Mouse (Mus musculus): ENCODE measurements around the gene Slit1. TPM values are rescaled to one million over a fixed set of nuclear protein-coding genes. Genes with fewer than 3 reads are reported as not detected.

The Slit1 gene
- polyA plus RNA-seq, 1 experiment from 2014 or later, result 1.00 TPM

DNA sequence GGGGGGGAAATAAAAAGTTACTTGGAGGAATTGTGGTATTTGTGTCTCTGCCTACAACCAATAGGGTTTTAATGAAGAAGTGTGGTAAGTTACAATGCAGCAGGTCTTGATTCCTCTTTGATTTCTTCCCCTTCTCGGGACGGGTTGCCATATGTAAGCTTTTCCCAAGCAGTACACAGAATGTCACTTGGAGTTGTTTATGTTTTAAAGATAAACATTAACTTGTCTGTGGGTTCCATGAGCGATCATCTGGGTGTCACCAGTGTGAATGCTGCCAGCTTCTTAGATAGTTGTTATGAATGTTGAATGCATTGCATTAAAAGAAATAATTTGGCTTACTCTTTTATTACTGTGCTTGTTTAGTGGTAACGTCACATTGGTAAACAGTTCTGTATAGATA is 186.0 kb downstream of the Slit1 start:
- Histone ChIP-seq H3K4me2 (replicated peaks; ENCODE audit: low read depth, low read length) (no peak overlapping the region), H3K4me1 (ENCODE audit: control insufficient read depth, insufficient read depth, low read length) (no peaks in the 10 kb centered on the region), H3K36me3 (ENCODE audit: control insufficient read depth, insufficient read depth, low read length) (peaks cover 25% of the 10 kb centered on the region), H3K4me3 (ENCODE audit: low read depth, low read length) (no peak overlapping the region), H3K27ac (ENCODE audit: low read length) (no peak overlapping the region), H3K9me3 (ENCODE audit: control insufficient read depth, low read depth, low read length) (no peaks in the 10 kb centered on the region), H3K27me3 (ENCODE audit: control insufficient read depth, insufficient read depth, low read length) (no peaks in the 10 kb centered on the region), H3K9ac (replicated peaks; ENCODE audit: low read depth, low read length) (no peak overlapping the region)
- no peak for ATAC-seq (ENCODE audit: insufficient number of reproducible peaks, insufficient read depth, low FRiP score, low read depth)
- WGBS, result 53% methylated on average over 4 of the region's 4 CpGs

DNA sequence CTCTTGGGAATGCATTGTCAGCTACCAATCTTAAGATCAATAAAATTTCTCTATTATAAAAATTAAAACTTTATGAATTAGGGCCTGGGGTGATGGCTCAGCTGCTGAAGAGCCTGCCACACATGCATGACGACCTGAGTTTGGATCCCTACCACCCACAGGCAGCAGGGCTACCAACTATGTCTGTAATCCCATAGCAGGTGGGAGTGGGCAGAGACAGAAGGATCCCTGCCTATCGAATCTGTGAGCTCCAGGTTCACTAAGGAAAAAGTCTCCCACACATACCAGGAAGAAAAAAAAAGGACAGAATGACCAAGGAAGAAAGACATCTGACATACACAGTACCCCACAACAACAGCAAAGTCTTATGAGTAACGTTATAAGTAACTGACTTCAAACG is 186.5 kb downstream of the Slit1 start:
- H3K4me2 ChIP-seq (replicated peaks; ENCODE audit: low read depth, low read length), result no peak overlapping the region
- no peak overlapping the region for H3K9ac ChIP-seq (replicated peaks; ENCODE audit: low read depth, low read length)
- ATAC-seq (ENCODE audit: insufficient number of reproducible peaks, insufficient read depth, low FRiP score, low read depth), result no peak
- peaks cover 27% of the 10 kb centered on the region for H3K36me3 ChIP-seq (ENCODE audit: control insufficient read depth, insufficient read depth, low read length)
- H3K4me1 ChIP-seq (ENCODE audit: control insufficient read depth, insufficient read depth, low read length), result no peaks in the 10 kb centered on the region
- H3K9me3 ChIP-seq (ENCODE audit: control insufficient read depth, low read depth, low read length), result no peaks in the 10 kb centered on the region
- H3K4me3 ChIP-seq (ENCODE audit: low read depth, low read length), result no peak overlapping the region
- no peak overlapping the region for H3K27ac ChIP-seq (ENCODE audit: low read length)
- H3K27me3 ChIP-seq (ENCODE audit: control insufficient read depth, insufficient read depth, low read length), result no peaks in the 10 kb centered on the region
- WGBS, result 78% methylated on average over 4 of the region's 4 CpGs

Small RNAs within 50 kb of the gene (microRNA-seq; reads per million reads assigned to microRNA genes)
- gene Mir8091, result not detected

Other genes with a start within 250 kb of the Slit1 start
- gene Gm340, start 161.3 kb downstream of the Slit1 start, polyA plus RNA-seq (2014; fragmentation: Nextera tagmentation; extraction: Ambion mirVana), result 4.3 and 5.9 TPM in 2 replicates
- gene Arhgap19, start 58.4 kb upstream of the Slit1 start, polyA plus RNA-seq (2014; fragmentation: Nextera tagmentation; extraction: Ambion mirVana), result 25.2 and 25.7 TPM in 2 replicates
- gene Frat1, start 86.3 kb upstream of the Slit1 start, polyA plus RNA-seq (2014; fragmentation: Nextera tagmentation; extraction: Ambion mirVana), result 12.9 and 14.1 TPM in 2 replicates
- 3.5 and 5.0 TPM in 2 replicates for gene Frat2, start 104.5 kb upstream of the Slit1 start, polyA plus RNA-seq (2014; fragmentation: Nextera tagmentation; extraction: Ambion mirVana)
- gene Rrp12, start 152.5 kb upstream of the Slit1 start, polyA plus RNA-seq (2014; fragmentation: Nextera tagmentation; extraction: Ambion mirVana), result 10.8 and 10.9 TPM in 2 replicates
- 651 and 721 TPM in 2 replicates for gene Pgam1, start 168.3 kb upstream of the Slit1 start, polyA plus RNA-seq (2014; fragmentation: Nextera tagmentation; extraction: Ambion mirVana)
- 73.2 and 79.9 TPM in 2 replicates for gene Exosc1, start 189.8 kb upstream of the Slit1 start, polyA plus RNA-seq (2014; fragmentation: Nextera tagmentation; extraction: Ambion mirVana)
- gene Zdhhc16, start 189.8 kb upstream of the Slit1 start, polyA plus RNA-seq (2014; fragmentation: Nextera tagmentation; extraction: Ambion mirVana), result 65.8 and 70.1 TPM in 2 replicates
- 37.6 and 44.1 TPM in 2 replicates for gene Mms19, start 237.5 kb upstream of the Slit1 start, polyA plus RNA-seq (2014; fragmentation: Nextera tagmentation; extraction: Ambion mirVana)
- gene Ubtd1, start 238.1 kb upstream of the Slit1 start, polyA plus RNA-seq (2014; fragmentation: Nextera tagmentation; extraction: Ambion mirVana), result 10.4 and 10.8 TPM in 2 replicates